Mouse (Mus musculus) kidney, postnatal 0 days (tissue): ENCODE results near the gene Olfr1508. TPM values are rescaled to one million over a fixed set of nuclear protein-coding genes. Genes with fewer than 3 reads are reported as not detected.
"Not testable (repeated sequence)": the region's sequence is repeated elsewhere in the genome, so short reads cannot be mapped to it uniquely, and the experiment has no call there.

ENCODE experiments used
- ATAC-seq: fragments of 200-750 bp; cut with Nextera tagmentation; replicated peaks from 2 replicates; pipeline ENCODE4 v1.8.0; 2017; ENCODE audit warnings: low read depth, moderate number of reproducible peaks, moderate TSS enrichment, moderate library complexity; ENCODE audit not compliant: low FRiP score
- DNase-seq: peaks from one replicate; pipeline ENCODE4 v3.0.0-alpha.2; 2016; ENCODE audit warnings: low spot score
- H3K27ac ChIP-seq: fragments of 300-500 bp; sonication (generic); 2 replicates; pipeline ENCODE4 v1.5.1; 2014; ENCODE audit warnings: mild to moderate bottlenecking
- H3K27me3 ChIP-seq: fragments of 300-500 bp; sonication (generic); 2 replicates; pipeline ENCODE4 v1.6.1; 2014; ENCODE audit warnings: low read length, mixed read lengths; ENCODE audit not compliant: insufficient read depth
- H3K36me3 ChIP-seq: fragments of 300-500 bp; sonication (generic); 2 replicates; pipeline ENCODE4 v1.6.1; 2014; ENCODE audit warnings: low read length, mixed read lengths; ENCODE audit not compliant: insufficient read depth
- H3K4me1 ChIP-seq: fragments of 300-500 bp; sonication (generic); replicated peaks from 2 replicates; pipeline ENCODE4 v1.6.1; 2014; ENCODE audit warnings: antibody characterized with exemption, low read length, mixed read lengths; ENCODE audit not compliant: insufficient read depth
- H3K4me2 ChIP-seq: fragments of 300-500 bp; sonication (generic); 2 replicates; pipeline ENCODE4 v1.6.1; 2014; ENCODE audit warnings: mild to moderate bottlenecking, low read length, moderate library complexity, mixed read lengths
- H3K4me3 ChIP-seq: fragments of 300-500 bp; sonication (generic); replicated peaks from 2 replicates; pipeline ENCODE4 v1.5.1; 2014; ENCODE audit warnings: low read depth, low read length
- H3K9ac ChIP-seq: fragments of 300-500 bp; sonication (generic); 2 replicates; pipeline ENCODE4 v1.6.1; 2014; ENCODE audit warnings: low read depth, low read length
- H3K9me3 ChIP-seq: fragments of 300-500 bp; sonication (generic); replicated peaks from 2 replicates; pipeline ENCODE4 v1.6.1; 2016; ENCODE audit warnings: low read length, inconsistent platforms, mixed read lengths
- CTCF ChIP-seq: IDR thresholded peaks from 2 replicates; pipeline ENCODE4 v1.5.1; 2016; ENCODE audit warnings: antibody characterized with exemption, low read depth, mild to moderate bottlenecking, moderate library complexity
- WGBS: fragments of 180-500 bp; shearing (Covaris S2); extraction: QIAGEN DNeasy Blood & Tissue Kit; methylation state at CpG from one replicate; pipeline ENCODE4 v1.1.7; 2014; 5-methylcytosine and 5-hydroxymethylcytosine counted together
- polyA plus RNA-seq: library from polyadenylated mRNA; unstranded; fragments of >200 nt; fragmentation: Nextera tagmentation; extraction: Ambion mirVana; gene quantifications from 2 replicates; pipeline ENCODE4 v1.2.1, GENCODE M21; 2015

Olfr1508 gene
- polyA plus RNA-seq, 1 experiment from 2014 or later, result not detected

- WGBS, result 87% methylated on average over 3 of the region's 3 CpGs
- H3K9ac ChIP-seq, result no peak within 1 kb of the TSS
- H3K4me3 ChIP-seq, result no peak within 1 kb of the TSS
- no peak within 1 kb of the TSS for H3K27ac ChIP-seq
- H3K27me3 ChIP-seq, result no peaks in the 10 kb centered on the region
- H3K36me3 ChIP-seq, result no peaks in the 10 kb centered on the region
- no peaks in the 10 kb centered on the region for H3K4me1 ChIP-seq
- TF ChIP-seq CTCF, result no peak
- ATAC-seq (no peak), DNase-seq (no peak)
- H3K4me2 ChIP-seq, result no peak within 1 kb of the TSS
- H3K9me3 ChIP-seq, result no peaks in the 10 kb centered on the region
These were observed 53.0 kb downstream of the Olfr1508 start, which contains the start of gene Olfr1510 for GRCm38 (mm10) chr14:52414273-52414672. Olfr1510 (minus strand) TSS chr14:52414373.

GRCm38 (mm10) chr14:52410142-52410919 lies 57.0 kb downstream of the Olfr1508 start:
- H3K36me3 ChIP-seq, H3K4me2 ChIP-seq, DNase-seq, H3K9me3 ChIP-seq, H3K9ac ChIP-seq, H3K27ac ChIP-seq, H3K4me3 ChIP-seq, H3K4me1 ChIP-seq, H3K27me3 ChIP-seq: not testable (repeated sequence)
- WGBS, result 73% methylated on average over 7 of the region's 10 CpGs
- ATAC-seq, result peak; percentile 25; the same call in 1 of the 2 replicates

Other genes starting within 250 kb of the Olfr1508 start
- gene Chd8, start 209.7 kb downstream of the Olfr1508 start, polyA plus RNA-seq, result 22.0 and 23.3 TPM in 2 replicates
- gene Tox4, start 188.3 kb downstream of the Olfr1508 start, polyA plus RNA-seq, result 30.8 and 34.4 TPM in 2 replicates
- 12.6 and 14.3 TPM in 2 replicates for gene Rab2b, start 187.9 kb downstream of the Olfr1508 start, polyA plus RNA-seq
- 24.7 and 27.3 TPM in 2 replicates for gene Mettl3, start 162.4 kb downstream of the Olfr1508 start, polyA plus RNA-seq
- 20.9 and 23.4 TPM in 2 replicates for gene Sall2, start 138.7 kb downstream of the Olfr1508 start, polyA plus RNA-seq
- gene Olfr1513, start 111.1 kb downstream of the Olfr1508 start, polyA plus RNA-seq, result not detected in 2 replicates
- not detected in 2 replicates for gene Olfr1512, start 88.3 kb downstream of the Olfr1508 start, polyA plus RNA-seq
- not detected in 2 replicates for gene Olfr1511, start 70.1 kb downstream of the Olfr1508 start, polyA plus RNA-seq
- gene Olfr1510, start 53.1 kb downstream of the Olfr1508 start, polyA plus RNA-seq, result not detected in 2 replicates
- not detected in 2 replicates for gene Olfr1509, start 24.5 kb downstream of the Olfr1508 start, polyA plus RNA-seq
- not detected in 2 replicates for gene Olfr1507, start 28.3 kb upstream of the Olfr1508 start, polyA plus RNA-seq